Mouse (Mus musculus) heart, postnatal 0 days (tissue): ENCODE data around the gene Pds5a.

Experiments used
- CTCF ChIP-seq: IDR thresholded peaks from 2 replicates; pipeline ENCODE4 v1.5.1; 2016; ENCODE audit warnings: antibody characterized with exemption, control low read depth, low read depth
- EP300 ChIP-seq: IDR thresholded peaks from 2 replicates; pipeline ENCODE4 v1.6.1; 2016; ENCODE audit warnings: antibody characterized with exemption, low read depth

GRCm38 (mm10) chr5:65638896-65639295 lies 59.2 kb downstream of the Pds5a start:
- TF ChIP-seq CTCF: no peak
- no peak for TF ChIP-seq EP300
